Mouse (Mus musculus) forebrain, embryonic 12.5 days (tissue): ENCODE data around the gene Gm10295. TPM values are rescaled to one million over a fixed set of nuclear protein-coding genes. Genes with fewer than 3 reads are reported as not detected.

Experiments used
- ATAC-seq: fragments of 200-750 bp; cut with Nextera tagmentation; 2 replicates; pipeline ENCODE4 v1.8.0; 2017; ENCODE audit warnings: moderate TSS enrichment; ENCODE audit not compliant: low FRiP score
- H3K27ac ChIP-seq: fragments of 300-500 bp; sonication (generic); 2 replicates; pipeline ENCODE4 v1.5.1; 2016; ENCODE audit warnings: mild to moderate bottlenecking
- H3K27me3 ChIP-seq: fragments of 300-500 bp; sonication (generic); 2 replicates; pipeline ENCODE4 v1.6.1; 2016; ENCODE audit warnings: mild to moderate bottlenecking
- H3K36me3 ChIP-seq: fragments of 300-500 bp; sonication (generic); replicated peaks from 2 replicates; pipeline ENCODE4 v1.6.1; 2016; ENCODE audit warnings: mild to moderate bottlenecking
- H3K4me1 ChIP-seq: fragments of 300-500 bp; sonication (generic); 2 replicates; pipeline ENCODE4 v1.6.1; 2016
- H3K4me2 ChIP-seq: fragments of 300-500 bp; sonication (generic); 2 replicates; pipeline ENCODE4 v1.6.1; 2016; ENCODE audit warnings: mild to moderate bottlenecking, moderate library complexity
- H3K4me3 ChIP-seq: fragments of 300-500 bp; sonication (generic); replicated peaks from 2 replicates; pipeline ENCODE4 v1.5.1; 2016; ENCODE audit warnings: mild to moderate bottlenecking
- H3K9ac ChIP-seq: fragments of 300-500 bp; sonication (generic); 2 replicates; pipeline ENCODE4 v1.6.1; 2016; ENCODE audit warnings: mild to moderate bottlenecking
- H3K9me3 ChIP-seq: fragments of 300-500 bp; sonication (generic); 2 replicates; pipeline ENCODE4 v1.6.1; 2016
- WGBS: fragments of 180-500 bp; shearing (Covaris S2); methylation state at CpG from one replicate; pipeline ENCODE4 v1.1.7; 2016; 5-methylcytosine and 5-hydroxymethylcytosine counted together
- polyA plus RNA-seq: library from polyadenylated mRNA; unstranded; fragments of >200 nt; fragmentation: Nextera tagmentation; extraction: Ambion mirVana; gene quantifications from 2 replicates; pipeline ENCODE4 v1.2.1, GENCODE M21; 2016

The Gm10295 gene
- not detected in 2 replicates for polyA plus RNA-seq

DNA sequence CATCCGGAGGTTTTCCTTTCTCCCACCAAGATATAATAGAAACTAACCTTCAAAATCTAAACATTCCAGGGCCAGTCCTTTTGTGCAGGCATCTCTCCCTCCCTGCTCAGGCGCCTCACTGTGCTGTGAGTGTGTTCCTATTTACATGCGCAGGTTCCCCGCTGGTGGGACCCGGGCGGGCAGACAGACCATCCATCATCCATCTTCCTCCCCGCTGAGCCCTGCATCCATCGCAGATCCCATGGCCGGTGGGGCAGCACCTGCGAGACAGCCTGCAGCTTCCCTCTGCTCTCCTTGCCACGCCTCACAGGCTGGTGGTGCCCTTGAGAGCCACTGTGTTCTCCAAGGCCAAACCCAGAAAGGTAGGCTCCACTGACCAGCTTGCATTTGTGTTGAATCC, at the start of gene Gm10295:
Gm10295 (minus strand) TSS at position 122 of the 400 bp plus-strand sequence.
- WGBS: 9% methylated on average over 11 of the region's 11 CpGs
- no peak for ATAC-seq
- no peak within 1 kb of the TSS; the same call in 1 of the 2 replicates for H3K9ac ChIP-seq
- no peak within 1 kb of the TSS for H3K4me3 ChIP-seq
- peaks cover 3% of the 10 kb centered on the region; the same call in 1 of the 2 replicates for H3K27me3 ChIP-seq
- H3K9me3 ChIP-seq: no peaks in the 10 kb centered on the region
- no peaks in the 10 kb centered on the region for H3K36me3 ChIP-seq
- H3K4me2 ChIP-seq: peak within 1 kb of the TSS; percentile 30
- H3K27ac ChIP-seq: no peak within 1 kb of the TSS
- H3K4me1 ChIP-seq: peaks cover 4% of the 10 kb centered on the region; the same call in 1 of the 2 replicates

DNA sequence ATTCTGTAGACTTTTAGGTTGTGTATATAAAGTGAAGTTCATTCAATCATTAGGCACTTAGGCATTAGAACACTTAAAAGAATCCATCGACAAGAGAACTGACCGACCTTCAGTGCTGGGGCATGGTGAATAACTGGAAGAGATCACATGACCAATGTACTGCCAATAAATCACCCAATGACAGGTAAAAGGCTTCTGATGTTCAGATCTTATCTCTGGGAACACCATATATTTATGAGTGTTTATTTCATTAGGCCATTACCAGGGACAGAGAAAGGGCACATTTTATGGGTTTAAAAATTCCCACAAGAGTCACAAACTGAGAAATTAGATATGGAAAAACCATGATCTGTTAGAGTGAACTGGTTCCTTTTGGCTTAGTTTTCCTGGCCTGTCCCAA, 49.7 kb upstream of the Gm10295 start:
- no peak overlapping the region for H3K4me3 ChIP-seq
- H3K27me3 ChIP-seq: peaks cover 5% of the 10 kb centered on the region; the same call in 1 of the 2 replicates
- no peaks in the 10 kb centered on the region for H3K36me3 ChIP-seq
- H3K9ac ChIP-seq: no peak overlapping the region
- H3K27ac ChIP-seq: no peak overlapping the region
- ATAC-seq: no peak
- H3K4me2 ChIP-seq: no peak overlapping the region
- no peaks in the 10 kb centered on the region for H3K4me1 ChIP-seq
- no peaks in the 10 kb centered on the region for H3K9me3 ChIP-seq
- WGBS: 93% methylated on average over 2 of the region's 2 CpGs

DNA sequence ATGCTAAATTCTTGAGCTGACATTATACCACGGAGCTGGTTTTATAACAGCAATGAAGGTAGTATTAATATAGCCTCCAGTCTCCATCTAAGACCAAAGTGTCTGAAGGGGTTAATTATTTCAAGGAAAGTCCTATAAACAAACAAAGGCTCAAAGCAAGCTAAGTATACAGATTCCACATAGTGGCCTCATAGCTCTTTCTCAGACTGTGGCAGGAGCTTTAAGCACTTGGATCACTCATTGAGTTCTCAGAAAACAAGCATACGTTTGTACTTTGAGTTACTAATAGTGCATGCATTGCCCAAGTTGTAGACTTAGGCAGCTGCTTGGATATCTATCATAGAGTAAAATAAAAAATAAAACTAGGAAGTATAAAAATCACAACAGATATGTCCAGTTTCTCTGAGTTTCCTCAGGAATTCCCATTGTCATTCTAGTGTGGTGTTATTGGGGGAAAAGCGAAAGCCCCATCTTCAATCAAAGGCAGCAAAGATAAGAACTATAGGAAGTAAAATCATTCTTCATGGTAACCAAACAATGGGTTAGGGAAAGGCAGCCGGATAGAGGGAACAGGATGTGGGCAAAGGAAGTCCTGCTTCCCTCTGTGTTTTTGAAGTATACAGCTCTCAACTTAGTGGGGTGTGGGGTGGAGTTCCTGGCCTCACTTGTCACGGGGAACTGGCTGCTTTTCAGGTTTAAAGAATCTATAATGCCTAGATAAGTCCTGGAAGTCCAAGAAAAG, 48.8 kb upstream of the Gm10295 start:
- no peak for ATAC-seq
- Histone ChIP-seq H3K4me3 (no peak overlapping the region), H3K27me3 (peaks cover 5% of the 10 kb centered on the region; the same call in 1 of the 2 replicates), H3K4me1 (no peaks in the 10 kb centered on the region), H3K4me2 (no peak overlapping the region), H3K9me3 (no peaks in the 10 kb centered on the region), H3K36me3 (no peaks in the 10 kb centered on the region), H3K9ac (no peak overlapping the region), H3K27ac (no peak overlapping the region)
- 75% methylated on average over 5 of the region's 5 CpGs for WGBS

DNA sequence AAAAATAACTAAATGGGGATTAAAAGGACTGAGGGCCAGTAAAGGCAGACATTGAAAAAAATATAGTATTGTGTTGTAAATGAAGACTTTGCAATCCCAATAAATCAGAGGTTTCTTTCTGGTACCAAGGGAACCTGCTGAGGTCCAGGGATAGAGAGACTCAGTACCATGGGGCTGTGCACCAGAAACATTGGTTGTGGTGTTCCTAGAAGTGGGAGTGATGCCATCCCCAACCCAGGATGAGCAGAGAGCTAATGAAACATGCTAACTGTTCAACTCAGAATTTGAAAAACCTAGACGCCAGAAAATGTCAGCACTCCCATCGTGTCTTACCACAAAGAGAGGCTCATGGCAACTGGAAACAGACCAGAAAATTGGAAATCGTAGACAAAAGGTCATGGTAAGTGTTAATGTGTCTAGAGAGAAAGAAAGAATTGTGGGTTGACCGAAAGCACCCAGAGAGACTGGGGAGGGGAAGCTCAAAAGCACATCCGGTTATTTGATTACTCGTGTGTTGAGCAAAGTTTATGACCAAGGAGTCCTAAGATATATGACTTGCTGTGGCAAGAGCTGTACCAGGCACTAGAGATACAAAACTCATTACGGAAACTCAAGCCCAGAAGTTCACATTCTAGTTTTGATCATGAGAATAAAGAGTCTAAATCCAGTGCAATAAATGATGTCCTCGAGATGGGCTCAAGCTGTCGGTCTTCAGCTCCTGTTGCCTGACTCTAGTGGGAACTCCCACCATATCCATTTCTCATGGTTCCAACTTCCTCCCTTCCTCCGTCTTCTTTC, 47.9 kb upstream of the Gm10295 start:
- WGBS: 89% methylated on average over 10 of the region's 10 CpGs
- H3K9me3 ChIP-seq: no peaks in the 10 kb centered on the region
- H3K4me2 ChIP-seq: no peak overlapping the region
- H3K27me3 ChIP-seq: peaks cover 5% of the 10 kb centered on the region; the same call in 1 of the 2 replicates
- H3K36me3 ChIP-seq: no peaks in the 10 kb centered on the region
- H3K4me3 ChIP-seq: no peak overlapping the region
- no peak overlapping the region for H3K9ac ChIP-seq
- no peak for ATAC-seq
- no peak overlapping the region for H3K27ac ChIP-seq
- no peaks in the 10 kb centered on the region for H3K4me1 ChIP-seq

DNA sequence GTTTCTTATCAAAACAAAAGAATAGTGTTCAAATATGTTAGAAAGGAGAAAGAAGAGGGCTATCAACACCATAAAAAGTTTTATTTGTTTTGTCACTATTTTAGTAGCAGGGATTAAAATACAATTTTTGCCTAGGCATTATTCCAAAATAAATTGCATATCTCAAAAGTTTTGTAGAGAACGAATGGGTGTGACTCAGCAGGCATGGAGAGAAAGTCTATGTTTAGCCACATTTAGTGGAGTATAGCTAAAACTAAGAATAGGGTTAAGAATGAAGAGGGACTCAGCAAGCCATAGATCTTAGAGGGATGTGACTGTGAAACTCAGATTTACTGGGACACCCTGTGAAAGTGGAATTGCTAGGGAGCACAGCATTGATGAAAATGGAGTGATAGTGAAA, 47.1 kb upstream of the Gm10295 start:
- no peak overlapping the region for H3K4me3 ChIP-seq
- no peaks in the 10 kb centered on the region for H3K9me3 ChIP-seq
- H3K36me3 ChIP-seq: no peaks in the 10 kb centered on the region
- H3K27ac ChIP-seq: no peak overlapping the region
- H3K9ac ChIP-seq: no peak overlapping the region
- 82% methylated on average over 1 of the region's 1 CpGs for WGBS
- no peak for ATAC-seq
- no peaks in the 10 kb centered on the region for H3K4me1 ChIP-seq
- peaks cover 5% of the 10 kb centered on the region; the same call in 1 of the 2 replicates for H3K27me3 ChIP-seq
- no peak overlapping the region for H3K4me2 ChIP-seq

DNA sequence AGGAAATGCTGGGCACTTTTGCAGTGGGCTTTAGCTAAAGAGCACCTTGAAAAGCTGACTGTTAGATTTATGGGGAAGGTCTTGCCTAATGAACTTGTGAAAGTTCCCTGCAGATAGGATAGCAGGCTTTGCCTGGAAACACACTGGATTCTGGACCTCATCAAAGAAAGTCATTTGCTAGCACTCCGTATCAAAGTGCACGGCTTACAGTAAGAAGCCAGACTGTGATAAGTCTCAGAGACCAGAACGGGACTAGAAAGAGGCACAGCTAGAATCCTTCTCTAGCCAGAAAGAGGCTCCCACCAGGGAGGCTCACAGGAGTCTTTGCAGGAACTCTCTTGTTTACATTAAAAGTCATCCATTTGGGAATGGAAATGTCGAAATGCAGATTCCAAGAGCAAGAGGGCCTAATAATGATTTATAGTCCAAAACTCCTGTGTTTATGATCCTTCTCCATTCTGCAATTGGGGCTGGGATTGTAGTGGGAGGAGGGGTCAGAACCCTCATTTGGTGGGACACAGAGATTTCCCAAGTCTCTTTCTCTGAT, 41.6 kb upstream of the Gm10295 start:
- no peaks in the 10 kb centered on the region for H3K4me1 ChIP-seq
- no peak overlapping the region for H3K27ac ChIP-seq
- WGBS: 68% methylated on average over 4 of the region's 4 CpGs
- H3K9me3 ChIP-seq: no peaks in the 10 kb centered on the region
- no peak overlapping the region for H3K4me2 ChIP-seq
- peaks cover 33% of the 10 kb centered on the region for H3K27me3 ChIP-seq
- H3K9ac ChIP-seq: no peak overlapping the region
- no peaks in the 10 kb centered on the region for H3K36me3 ChIP-seq
- H3K4me3 ChIP-seq: no peak overlapping the region
- no peak for ATAC-seq

DNA sequence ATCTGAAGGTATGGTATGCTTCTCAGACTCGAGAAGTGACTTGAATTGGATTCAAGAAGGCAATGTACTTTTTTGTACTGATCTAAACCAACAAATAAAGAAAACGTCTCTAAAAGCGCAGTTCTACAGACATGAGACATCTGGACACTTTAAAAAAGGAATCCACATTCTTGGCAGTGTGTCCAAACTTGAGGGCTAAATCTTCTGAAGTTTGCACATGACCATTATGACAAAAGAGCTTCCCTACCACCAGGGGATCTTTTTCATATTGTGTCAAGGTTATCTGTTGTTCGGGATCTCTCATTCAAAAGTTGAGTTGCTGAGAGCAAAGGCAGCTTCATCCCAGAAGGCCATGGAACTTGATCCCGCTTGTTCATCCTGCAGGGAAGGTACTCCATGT, 40.0 kb upstream of the Gm10295 start:
- Histone ChIP-seq H3K27ac (no peak overlapping the region), H3K9ac (no peak overlapping the region), H3K4me3 (no peak overlapping the region), H3K4me1 (no peaks in the 10 kb centered on the region), H3K9me3 (no peaks in the 10 kb centered on the region), H3K27me3 (peaks cover 43% of the 10 kb centered on the region), H3K4me2 (no peak overlapping the region), H3K36me3 (no peaks in the 10 kb centered on the region)
- no peak for ATAC-seq
- WGBS: 73% methylated on average over 5 of the region's 5 CpGs

DNA sequence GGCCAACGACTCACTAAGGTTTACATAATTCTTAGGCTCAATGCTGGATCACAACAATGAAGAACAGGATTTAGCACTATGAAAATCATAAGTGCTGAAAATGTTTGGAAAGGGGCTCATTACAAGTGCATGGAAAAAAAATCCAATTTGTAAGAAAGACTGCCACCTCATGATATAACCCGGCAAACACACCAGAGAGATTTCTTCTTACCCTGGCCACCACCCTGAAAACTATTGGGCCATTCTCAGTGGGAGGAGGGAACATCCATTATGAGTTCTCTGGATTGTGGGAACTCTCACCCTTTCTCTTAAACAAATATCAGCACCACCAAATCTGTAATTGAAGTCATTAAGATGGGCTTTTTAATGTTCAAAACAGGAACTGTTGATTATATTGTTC, 39.0 kb upstream of the Gm10295 start:
- H3K9ac ChIP-seq: no peak overlapping the region
- H3K27ac ChIP-seq: no peak overlapping the region
- H3K36me3 ChIP-seq: no peaks in the 10 kb centered on the region
- H3K9me3 ChIP-seq: no peaks in the 10 kb centered on the region
- H3K27me3 ChIP-seq: peaks cover 45% of the 10 kb centered on the region
- H3K4me1 ChIP-seq: peaks cover 4% of the 10 kb centered on the region; the same call in 1 of the 2 replicates
- H3K4me3 ChIP-seq: no peak overlapping the region
- no peak for ATAC-seq
- WGBS: 97% methylated on average over 2 of the region's 2 CpGs
- H3K4me2 ChIP-seq: no peak overlapping the region

DNA sequence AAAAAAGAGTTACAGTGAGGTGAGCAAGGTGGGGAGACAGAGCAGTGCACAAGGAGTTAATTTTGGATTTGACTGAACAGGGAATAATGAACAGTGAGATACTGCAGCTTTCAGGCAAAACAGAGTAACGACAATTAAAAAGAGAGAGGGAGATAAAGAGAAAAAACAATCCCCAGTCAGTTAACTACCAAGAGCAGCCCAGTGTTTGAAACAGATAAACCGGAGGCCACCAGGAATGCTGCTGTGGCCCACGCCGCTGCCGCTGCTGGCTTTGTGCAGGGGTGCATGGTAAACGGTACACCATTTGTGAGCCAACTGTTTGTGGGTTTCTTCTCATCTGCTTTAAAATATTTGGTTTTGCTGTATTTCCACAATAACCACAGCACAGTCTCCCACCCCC, 34.8 kb upstream of the Gm10295 start:
- Histone ChIP-seq H3K4me2 (no peak overlapping the region), H3K27ac (no peak overlapping the region; the same call in 1 of the 2 replicates), H3K27me3 (peaks cover 67% of the 10 kb centered on the region), H3K9ac (no peak overlapping the region), H3K9me3 (no peaks in the 10 kb centered on the region), H3K4me3 (no peak overlapping the region), H3K36me3 (no peaks in the 10 kb centered on the region), H3K4me1 (peaks cover 36% of the 10 kb centered on the region)
- 7% methylated on average over 6 of the region's 6 CpGs for WGBS
- no peak for ATAC-seq

DNA sequence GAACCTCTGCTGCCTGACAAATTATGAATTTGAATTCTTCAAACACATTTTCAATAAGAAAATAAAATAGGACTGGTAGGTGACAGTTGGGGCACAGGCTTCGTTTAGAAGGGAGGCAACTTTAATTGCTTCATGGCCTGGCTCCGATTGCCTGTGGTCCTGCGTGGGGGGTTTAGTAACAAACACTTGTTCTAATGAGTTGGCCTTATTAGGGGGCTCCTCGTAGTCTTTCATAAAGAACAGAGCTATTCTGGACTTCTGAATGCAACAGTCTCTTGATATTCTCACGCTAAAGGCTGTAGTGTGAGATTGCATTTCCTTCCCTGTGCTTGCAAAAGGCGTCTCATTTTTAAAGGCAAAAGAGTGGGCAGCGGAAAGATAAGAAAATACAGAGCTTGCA, 33.6 kb upstream of the Gm10295 start:
- no peak overlapping the region for H3K4me3 ChIP-seq
- no peaks in the 10 kb centered on the region for H3K9me3 ChIP-seq
- H3K27me3 ChIP-seq: peaks cover 58% of the 10 kb centered on the region
- no peak for ATAC-seq
- 12% methylated on average over 7 of the region's 7 CpGs for WGBS
- peaks cover 43% of the 10 kb centered on the region for H3K4me1 ChIP-seq
- no peak overlapping the region for H3K4me2 ChIP-seq
- no peak overlapping the region; the same call in 1 of the 2 replicates for H3K9ac ChIP-seq
- peak overlapping the region; percentile 92 for H3K27ac ChIP-seq
- H3K36me3 ChIP-seq: no peaks in the 10 kb centered on the region

DNA sequence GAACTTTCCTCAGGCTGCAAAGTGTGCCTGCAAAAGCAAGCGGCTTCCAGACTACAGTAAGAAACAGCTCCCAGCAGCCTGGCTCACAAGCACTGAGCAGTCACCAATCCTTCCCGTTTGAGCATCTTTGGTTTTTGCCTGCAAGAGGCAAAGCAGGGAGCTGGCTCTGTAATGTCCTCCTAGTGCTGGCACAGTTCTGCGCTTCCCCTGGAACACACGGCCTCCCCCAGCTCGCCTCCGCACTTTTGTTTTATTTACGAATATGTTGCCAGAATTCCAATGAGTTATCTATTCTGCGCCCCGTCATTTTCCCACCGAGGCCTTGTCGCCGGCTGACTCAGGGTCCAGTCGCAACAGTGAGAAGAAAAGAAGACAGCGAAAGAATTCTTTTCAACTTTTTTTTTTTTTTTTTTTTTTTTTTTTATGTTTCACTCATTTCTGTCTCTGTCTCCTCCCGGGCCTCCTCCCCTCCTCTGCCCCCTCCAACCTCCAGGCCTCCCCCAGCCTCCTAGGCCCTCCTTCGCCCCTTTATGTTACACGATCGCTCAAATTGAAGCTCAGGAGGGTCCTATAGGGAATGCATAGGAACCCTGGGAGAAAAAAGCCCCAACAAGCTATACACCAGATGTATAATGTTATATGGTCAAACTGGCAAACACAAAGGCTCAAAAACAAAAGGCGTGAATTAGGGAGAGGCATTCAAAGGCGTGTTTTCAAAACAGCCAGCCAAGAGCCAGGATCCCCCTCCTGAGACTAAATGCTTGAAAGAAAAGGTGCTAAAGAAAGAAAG, 32.3 kb upstream of the Gm10295 start:
- H3K36me3 ChIP-seq: no peaks in the 10 kb centered on the region
- no peaks in the 10 kb centered on the region for H3K9me3 ChIP-seq
- peak; percentile 80 for ATAC-seq
- WGBS: 5% methylated on average over 20 of the region's 20 CpGs
- peak overlapping the region; percentile 92 for H3K27ac ChIP-seq
- peak overlapping the region; percentile 42 for H3K4me2 ChIP-seq
- H3K9ac ChIP-seq: peak overlapping the region; percentile 27; the same call in 1 of the 2 replicates
- H3K4me1 ChIP-seq: peaks cover 49% of the 10 kb centered on the region
- peaks cover 53% of the 10 kb centered on the region for H3K27me3 ChIP-seq
- H3K4me3 ChIP-seq: 0 out of 2 replicates have a peak overlapping the region, but pooled peaks have one; percentile 11
